ENCODE assay signal across 12 mouse cellular contexts in genomic region chr6:88490629-88491354, GRCm38 (mm10). TPM values are rescaled to one million over a fixed set of nuclear protein-coding genes. Genes with fewer than 3 reads are reported as not detected.
DNase-seq lines count a peak whose midpoint lies in the region; ATAC-seq and TF ChIP-seq lines count a peak whose summit lies in the region.
"Had no signal": no experiment of that assay in that cellular context is flagged by ENCODE, and none has a peak within 500 bp of the region (broad histone marks: within the 10 kb centered on the region; RNA-seq: fewer than 3 reads in every experiment).

No protein-coding gene starts in this region.

- WGBS in liver, adult 2 months, result 62% methylated on average over 12 of the region's 12 CpGs
- 85% methylated on average over 12 of the region's 12 CpGs for WGBS in liver, embryonic 12.5 days (ENCODE audit: insufficient replicate concordance)

- no peak overlapping the region for H3K4me2 ChIP-seq in liver, embryonic 12.5 days
- H3K4me2 ChIP-seq: midbrain, embryonic 15.5 days had no signal

- ATAC-seq in liver, embryonic 12.5 days, result no peak
- ATAC-seq in megakaryocyte, adult 5-6 weeks (ENCODE audit: poor library complexity, severe bottlenecking), result no peak
- ATAC-seq: midbrain, embryonic 15.5 days had no signal

- H3K36me3 ChIP-seq in liver, adult 2 months (ENCODE audit: control insufficient read depth, insufficient read depth, low read length), result peaks cover 4% of the 10 kb centered on the region
- peaks cover 86% of the 10 kb centered on the region for H3K36me3 ChIP-seq in liver, embryonic 12.5 days

- no peaks in the 10 kb centered on the region for H3K4me1 ChIP-seq in liver, adult 2 months (ENCODE audit: control insufficient read depth, insufficient read depth, low read length)
- peaks cover 5% of the 10 kb centered on the region for H3K4me1 ChIP-seq in liver, embryonic 12.5 days
- H3K4me1 ChIP-seq: midbrain, embryonic 15.5 days had no signal

- peak; percentile 40 for DNase-seq in adrenal gland, postnatal 25 days
- no peak for DNase-seq in adrenal gland, postnatal 4 days (ENCODE audit: low spot score in 2 of 2)
- DNase-seq in liver, adult 2 months (ENCODE audit: extremely low read depth, low read depth, low spot score), result peak; percentile 29
- DNase-seq in cerebellum, postnatal 25 days, result peak; percentile 95 to 96
- DNase-seq in layer of hippocampus, adult 8-10 months (ENCODE audit: low spot score in 2 of 2), result peak; percentile 64 to 74
- no peak for DNase-seq in ovary, postnatal 10 days (ENCODE audit: low spot score)
- DNase-seq: lung, adult 18-20 months had no signal

- H3K79me2 ChIP-seq in liver, adult 2 months (ENCODE audit: control insufficient read depth, insufficient read depth, low read length), result no peaks in the 10 kb centered on the region

- H3K27me3 ChIP-seq in liver, adult 2 months (ENCODE audit: control insufficient read depth, insufficient read depth, low read length), result no peaks in the 10 kb centered on the region
- no peaks in the 10 kb centered on the region for H3K27me3 ChIP-seq in liver, embryonic 12.5 days (replicated peaks)
- H3K27me3 ChIP-seq: midbrain, embryonic 15.5 days had no signal

- TF ChIP-seq CTCF in liver, adult 2 months (IDR thresholded peaks at IDR 0.05; ENCODE audit: low read depth, low read length), result no peak

- H3K9me3 ChIP-seq in liver, embryonic 12.5 days (replicated peaks), result no peaks in the 10 kb centered on the region
- H3K9me3 ChIP-seq: midbrain, embryonic 15.5 days had no signal

- H3K4me3 ChIP-seq in liver, adult 2 months (ENCODE audit: insufficient read depth, low read depth, low read length), result no peak overlapping the region
- no peak overlapping the region for H3K4me3 ChIP-seq in liver, embryonic 12.5 days
- H3K4me3 ChIP-seq: erythroblast, embryonic 14.5 days; midbrain, embryonic 15.5 days had no signal

- no peak overlapping the region for H3K9ac ChIP-seq in liver, adult 2 months (ENCODE audit: low read depth, low read length)
- no peak overlapping the region for H3K9ac ChIP-seq in liver, embryonic 12.5 days
- H3K9ac ChIP-seq: midbrain, embryonic 15.5 days had no signal

- TF ChIP-seq POLR2A in liver, adult 2 months (IDR thresholded peaks at IDR 0.05; ENCODE audit: extremely low read depth, insufficient read depth, low read length), result no peak

- no peak overlapping the region for H3K27ac ChIP-seq in liver, adult 2 months (replicated peaks; ENCODE audit: insufficient read depth, low read depth, low read length)
- no peak overlapping the region for H3K27ac ChIP-seq in liver, embryonic 12.5 days
- H3K27ac ChIP-seq: midbrain, embryonic 15.5 days; stomach, postnatal 0 days had no signal

RNA-seq across cellular contexts. Expression of gene Ruvbl1, which starts 25.6 kb away (rescaled TPM):
- total RNA-seq in adrenal gland, postnatal 25 days (2021), result 24.9 and 33.9 TPM in 2 replicates
- total RNA-seq in adrenal gland, postnatal 4 days (2021), result 10 to 100 TPM; 34.1 to 38.4 TPM
- total RNA-seq in liver, adult 2 months (2014; rRNA removed), result 17.5 and 21.1 TPM in 2 replicates
- 13.9 and 14.0 TPM in 2 replicates for polyA plus RNA-seq in liver, adult 2 months (2012; rRNA removed)
- 136 and 138 TPM in 2 replicates for polyA plus RNA-seq in liver, embryonic 12.5 days (2016; fragmentation: Nextera tagmentation; extraction: Ambion mirVana)
- total RNA-seq in layer of hippocampus, adult 8-10 months (2022), result 10 to 100 TPM; 36.8 to 40.2 (median 39.1) TPM
- 22.1 and 24.7 TPM in 2 replicates for total RNA-seq in megakaryocyte, adult 5-6 weeks (2015)
- 46.4 and 46.9 TPM in 2 replicates for total RNA-seq in megakaryocyte, adult 5-6 weeks (2017)

RNA-seq across cellular contexts. Expression of gene Sec61a1, which starts 27.9 kb away (rescaled TPM):
- total RNA-seq in adrenal gland, postnatal 25 days (2021), result 172 and 176 TPM in 2 replicates
- 100 to 1,000 TPM; 215 to 222 TPM for total RNA-seq in adrenal gland, postnatal 4 days (2021)
- total RNA-seq in liver, adult 2 months (2014; rRNA removed), result 145 and 183 TPM in 2 replicates
- polyA plus RNA-seq in liver, adult 2 months (2012; rRNA removed), result 255 and 340 TPM in 2 replicates
- 154 and 156 TPM in 2 replicates for polyA plus RNA-seq in liver, embryonic 12.5 days (2016; fragmentation: Nextera tagmentation; extraction: Ambion mirVana)
- 10 to 100 TPM; 83.9 to 94.2 (median 87.0) TPM for total RNA-seq in layer of hippocampus, adult 8-10 months (2022)
- 96.0 and 127 TPM in 2 replicates for total RNA-seq in megakaryocyte, adult 5-6 weeks (2015)
- 93.5 and 115 TPM in 2 replicates for total RNA-seq in megakaryocyte, adult 5-6 weeks (2017)

RNA-seq across cellular contexts. Expression of gene Eefsec, which starts 44.5 kb away (rescaled TPM):
- 14.2 and 16.6 TPM in 2 replicates for total RNA-seq in adrenal gland, postnatal 25 days (2021)
- 10 to 100 TPM; 21.2 to 24.1 TPM for total RNA-seq in adrenal gland, postnatal 4 days (2021)
- 23.7 and 27.3 TPM in 2 replicates for total RNA-seq in liver, adult 2 months (2014; rRNA removed)
- 39.2 and 42.8 TPM in 2 replicates for polyA plus RNA-seq in liver, adult 2 months (2012; rRNA removed)
- 25.2 and 26.1 TPM in 2 replicates for polyA plus RNA-seq in liver, embryonic 12.5 days (2016; fragmentation: Nextera tagmentation; extraction: Ambion mirVana)
- 10 to 100 TPM; 21.4 to 28.7 (median 24.2) TPM for total RNA-seq in layer of hippocampus, adult 8-10 months (2022)
- 10.5 and 11.2 TPM in 2 replicates for total RNA-seq in megakaryocyte, adult 5-6 weeks (2015)
- 7.0 and 10.8 TPM in 2 replicates for total RNA-seq in megakaryocyte, adult 5-6 weeks (2017)

Comparison
In these comparisons a context has a peak if more than half of its experiments do, and no peak if none do; other contexts are left out.
1. DNase-seq: peak in adrenal gland, postnatal 25 days (single experiment), liver, adult 2 months (single experiment), cerebellum, postnatal 25 days (2 of 2) and layer of hippocampus, adult 8-10 months (2 of 2); none in adrenal gland, postnatal 4 days (0 of 2) and ovary, postnatal 10 days (single experiment).